Mouse (Mus musculus) gastrocnemius, adult 2 months (tissue): ENCODE measurements around the gene Zranb3. TPM values are rescaled to one million over a fixed set of nuclear protein-coding genes. Genes with fewer than 3 reads are reported as not detected.
"Not testable (repeated sequence)": the region's sequence is repeated elsewhere in the genome, so short reads cannot be mapped to it uniquely, and the experiment has no call there.

Source experiments
- DNase-seq: peaks from one replicate; pipeline ENCODE4 v3.0.0; 2022
- H3K27ac ChIP-seq: fragments of 200-600 bp; 2 replicates; pipeline ENCODE4 v1.8.1; 2022; ENCODE audit warnings: mild to moderate bottlenecking
- H3K4me3 ChIP-seq: fragments of 200-600 bp; 2 replicates; pipeline ENCODE4 v1.8.1; 2022; ENCODE audit warnings: mild to moderate bottlenecking, moderate library complexity
- CTCF ChIP-seq: fragments of 200-600 bp; IDR thresholded peaks from 2 replicates; pipeline ENCODE4 v1.8.1; 2022; ENCODE audit warnings: antibody characterized with exemption, mild to moderate bottlenecking, moderate library complexity
- intact Hi-C: fragments of 180-260 bp; cut with DNase I; formaldehyde crosslinking; loops from one replicate; pipeline ENCODE4 v1.15.1; 2025
- long read RNA-seq, 2 experiments: library from polyadenylated mRNA; stranded (forward); transcript quantifications; one replicate each; pipeline ENCODE4 v2.0.0; 2021
- total RNA-seq, 2 experiments: library from RNA; stranded (reverse); gene quantifications; 2 replicates each; pipeline ENCODE4 v1.2.3; 2021

Gene Zranb3
- 1 to 10 TPM; 5.5 to 6.2 TPM for total RNA-seq
- long read RNA-seq, experiment 1, partial matches to known transcripts = 2 of 3 reads
- long read RNA-seq, experiment 1, other reads (novel, unspliced or antisense) = 1 of 3 reads
- long read RNA-seq, experiment 2, full-length matches to known transcripts = 1 of 5 reads
- long read RNA-seq, experiment 2, partial matches to known transcripts = 2 of 5 reads
- long read RNA-seq, experiment 2, other reads (novel, unspliced or antisense) = 2 of 5 reads

DNA sequence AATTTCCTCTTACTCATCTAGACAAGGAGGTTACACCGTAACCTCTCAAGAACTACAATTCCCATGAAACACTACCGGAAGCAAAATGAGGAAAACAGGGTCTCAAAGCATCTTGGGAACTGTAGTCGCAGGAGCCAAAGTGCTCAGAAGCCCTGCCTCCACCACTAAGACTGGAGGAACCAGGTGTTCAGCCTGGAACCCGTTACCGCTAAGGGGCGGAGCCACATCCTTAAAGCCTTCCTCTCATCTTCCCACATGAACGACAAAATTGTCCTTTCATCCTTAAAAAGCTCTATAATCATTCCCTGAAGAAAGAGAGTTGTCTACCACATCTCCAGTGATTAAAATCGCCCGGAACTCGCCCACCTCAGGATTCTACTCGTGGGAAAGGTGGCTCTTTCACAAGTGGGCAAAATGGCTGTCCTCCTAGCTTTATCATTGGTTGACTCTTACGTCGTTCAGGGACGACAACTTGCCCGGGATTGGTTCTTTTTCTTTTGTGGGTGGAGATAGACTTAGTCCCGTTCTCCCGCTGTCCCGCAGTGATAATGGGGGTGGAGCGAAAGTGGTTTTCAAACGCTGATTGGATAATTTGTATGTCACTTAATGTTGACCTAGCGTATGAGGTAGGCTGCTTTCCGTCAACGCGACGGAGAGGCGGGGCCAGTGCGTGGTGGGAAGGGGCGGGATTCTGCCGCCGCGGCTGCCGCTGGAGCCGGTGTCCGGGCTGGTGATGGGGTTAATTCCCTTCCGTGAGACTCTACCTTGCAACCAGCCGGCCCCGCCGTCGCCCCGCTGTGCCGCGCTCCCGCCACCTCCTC lies at the start of gene Zranb3, which contains the start of gene R3hdm1:
Gene Zranb3, minus strand, starts transcription at position 407 of the 821 bp plus-strand sequence.
Gene R3hdm1, plus strand, starts transcription at position 661 of the 821 bp plus-strand sequence.
- TF ChIP-seq CTCF = no peak
- intact Hi-C loops = loop anchor here (5.0 to 10.0 kb wide), 2 partner anchors 254 to 318 kb away; partner anchors contain the start of gene Mcm6
- peak within 1 kb of the TSS; percentile 95 for H3K27ac ChIP-seq
- peak; percentile 96 for DNase-seq
- peak within 1 kb of the TSS; percentile 80 for H3K4me3 ChIP-seq

DNA sequence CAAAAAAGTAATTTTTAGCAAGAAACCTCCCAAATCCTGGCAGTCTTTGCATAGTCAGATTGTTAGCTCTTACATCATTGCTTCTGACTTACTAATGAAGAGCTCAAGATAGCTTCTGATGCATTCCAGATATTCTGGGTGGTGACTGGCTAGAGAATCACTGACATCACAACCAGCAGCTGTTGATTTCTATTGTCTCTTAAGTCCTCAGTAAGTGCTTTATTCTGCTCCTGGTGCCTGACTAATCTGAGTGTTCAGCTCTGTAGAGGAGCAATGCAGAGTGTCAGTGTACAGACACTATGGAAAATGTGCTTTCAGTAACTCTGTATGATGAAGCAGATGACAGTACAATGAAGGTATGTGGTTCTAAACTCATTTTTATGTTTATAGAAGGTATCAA lies 38.9 kb upstream of the Zranb3 start:
- no peak for TF ChIP-seq CTCF
- DNase-seq = no peak
- intact Hi-C loops = loop anchor here (5.0 to 10.0 kb wide), 2 partner anchors 204 to 317 kb away; no protein-coding TSS in a partner anchor
- Histone ChIP-seq H3K27ac (no peak overlapping the region), H3K4me3 (no peak overlapping the region)

DNA sequence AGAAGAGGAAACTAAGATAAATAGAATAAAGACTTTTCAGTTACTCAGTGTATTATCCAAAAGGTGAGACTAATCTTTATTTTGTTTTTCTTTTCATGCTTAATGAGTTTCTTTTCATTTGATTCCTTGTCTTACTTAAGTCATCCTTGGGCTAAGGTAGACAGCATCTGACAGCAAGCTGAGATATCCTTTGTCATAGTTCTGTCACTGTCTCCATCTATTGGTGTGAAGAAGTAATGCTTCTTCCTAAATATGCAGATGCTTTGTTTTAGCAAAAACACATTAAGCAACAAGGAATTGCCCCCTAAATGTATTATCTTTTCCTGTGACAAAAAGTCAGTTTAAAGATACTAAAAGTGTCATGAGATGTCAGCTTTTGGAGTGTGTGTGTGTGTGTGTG lies 38.2 kb upstream of the Zranb3 start:
- Histone ChIP-seq H3K27ac (no peak overlapping the region), H3K4me3 (no peak overlapping the region)
- no peak for DNase-seq
- TF ChIP-seq CTCF = peak; percentile 71
- intact Hi-C loops = loop anchor here (5.0 to 10.0 kb wide), 2 partner anchors 204 to 316 kb away; no protein-coding TSS in a partner anchor

DNA sequence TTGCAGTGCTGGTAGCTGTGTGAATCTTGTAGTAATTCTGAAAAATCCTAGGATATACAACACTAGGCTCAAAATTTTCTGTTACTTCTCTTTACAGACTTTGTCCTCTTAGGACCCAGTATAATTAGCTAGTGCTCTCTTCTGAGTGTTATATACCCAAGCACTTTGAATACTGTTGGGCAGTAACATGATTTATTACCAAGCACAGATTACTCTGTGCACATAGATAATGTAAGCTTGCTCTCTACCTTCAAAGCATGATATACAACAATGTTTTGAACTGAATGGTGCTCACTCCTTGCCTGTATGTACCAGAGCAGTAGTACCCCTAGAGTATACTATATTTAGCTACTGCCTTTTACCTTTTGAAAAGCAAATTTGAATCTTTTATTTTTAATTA lies 33.4 kb upstream of the Zranb3 start:
- H3K27ac ChIP-seq, H3K4me3 ChIP-seq, DNase-seq, intact Hi-C loops: not testable (repeated sequence)

DNA sequence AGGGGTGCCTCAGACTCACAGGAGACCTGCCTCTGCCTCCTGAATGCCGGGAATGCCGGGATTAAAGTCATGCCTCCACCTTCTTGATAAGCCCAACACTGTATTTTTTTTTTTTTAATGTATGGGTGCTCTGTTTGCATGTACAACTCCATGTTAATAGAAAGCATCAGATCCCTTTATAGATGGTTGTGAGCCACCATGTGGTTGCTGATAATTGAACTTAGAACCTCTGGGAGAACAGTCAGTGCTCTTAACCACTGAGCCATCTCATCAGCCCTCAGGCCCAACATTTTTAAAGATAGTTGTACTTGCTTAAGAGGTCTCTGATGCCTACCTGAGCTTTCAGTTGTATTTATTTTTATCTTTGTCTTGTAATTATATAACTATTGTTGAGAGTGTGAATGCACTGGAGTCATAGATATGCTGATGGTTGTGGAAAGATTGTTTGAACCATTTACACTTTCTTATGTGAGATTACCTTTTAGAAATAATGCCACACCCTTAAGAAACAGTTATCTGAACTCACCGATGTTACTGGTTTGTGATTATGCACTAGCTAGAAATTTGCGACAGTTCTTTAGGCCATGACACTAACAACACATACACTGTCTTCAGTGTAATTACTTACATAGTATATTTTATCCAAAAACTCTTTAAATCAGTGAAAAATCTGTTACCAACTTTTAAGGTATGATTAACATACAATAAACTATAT lies 18.2 kb upstream of the Zranb3 start:
- no peak overlapping the region for H3K27ac ChIP-seq
- intact Hi-C loops = no loop called here
- H3K4me3 ChIP-seq = no peak overlapping the region
- no peak for TF ChIP-seq CTCF
- no peak for DNase-seq

DNA sequence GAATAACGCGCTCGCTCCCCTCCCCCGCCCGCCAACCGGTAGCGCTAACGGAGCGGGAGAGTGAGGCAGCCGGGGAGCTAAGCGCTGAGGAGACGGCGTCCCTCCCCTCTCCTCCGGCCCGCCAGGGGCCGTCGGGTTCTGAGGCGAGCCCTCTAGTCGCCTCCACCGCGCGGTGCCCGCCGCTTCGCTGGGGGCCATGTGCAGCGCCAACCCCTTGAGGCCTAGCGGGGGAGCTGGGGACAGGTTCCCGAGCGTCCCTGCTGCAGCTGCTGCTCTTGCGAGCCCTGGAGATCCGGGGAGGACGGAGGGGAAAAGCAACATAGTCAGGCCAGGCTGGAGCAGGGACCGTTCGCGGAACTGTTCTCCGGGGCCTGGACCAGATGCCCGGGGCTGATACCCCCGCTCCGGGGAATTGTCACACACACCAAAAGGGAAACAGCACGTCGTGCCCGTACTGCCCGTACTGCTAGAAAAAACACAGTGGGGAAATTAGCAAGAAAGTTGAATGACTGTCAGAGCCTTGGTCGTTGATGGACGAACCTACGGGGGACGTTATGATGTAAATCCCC lies 757 bp upstream of the Zranb3 start:
- no peak for TF ChIP-seq CTCF
- DNase-seq = no peak
- intact Hi-C loops = loop anchor here (5.0 to 10.0 kb wide), 2 partner anchors 254 to 319 kb away; partner anchors contain the start of gene Mcm6

DNA sequence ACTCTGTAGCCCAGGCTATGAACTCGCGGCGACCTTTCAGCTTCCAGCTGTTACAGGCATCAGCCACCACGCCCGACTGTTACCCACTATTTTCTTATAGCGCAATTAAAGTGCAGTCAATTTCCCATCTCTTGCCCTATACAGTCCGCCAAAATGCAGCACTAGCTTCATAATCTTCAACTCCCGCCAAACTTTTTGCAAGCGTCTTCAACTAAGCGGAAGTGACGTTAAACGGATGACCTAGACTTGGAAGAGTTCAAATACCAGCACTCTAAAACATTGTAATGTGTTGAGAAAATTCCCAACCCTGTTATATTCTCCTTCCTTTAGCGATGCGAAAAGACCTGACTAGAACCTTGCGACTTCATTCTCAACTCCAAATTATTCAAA lies 601 bp downstream of the Zranb3 start:
- peak overlapping the region; percentile 95 for H3K27ac ChIP-seq
- peak overlapping the region; percentile 80 for H3K4me3 ChIP-seq
- intact Hi-C loops = loop anchor here (5.0 to 10.0 kb wide), 2 partner anchors 255 to 317 kb away; partner anchors contain the start of gene Mcm6
- TF ChIP-seq CTCF = no peak
- DNase-seq = peak; percentile 24

More for the DNA sequence above, 757 bp upstream of the Zranb3 start:
- Histone ChIP-seq H3K4me3 (peak overlapping the region; percentile 80), H3K27ac (peak overlapping the region; percentile 92)

DNA sequence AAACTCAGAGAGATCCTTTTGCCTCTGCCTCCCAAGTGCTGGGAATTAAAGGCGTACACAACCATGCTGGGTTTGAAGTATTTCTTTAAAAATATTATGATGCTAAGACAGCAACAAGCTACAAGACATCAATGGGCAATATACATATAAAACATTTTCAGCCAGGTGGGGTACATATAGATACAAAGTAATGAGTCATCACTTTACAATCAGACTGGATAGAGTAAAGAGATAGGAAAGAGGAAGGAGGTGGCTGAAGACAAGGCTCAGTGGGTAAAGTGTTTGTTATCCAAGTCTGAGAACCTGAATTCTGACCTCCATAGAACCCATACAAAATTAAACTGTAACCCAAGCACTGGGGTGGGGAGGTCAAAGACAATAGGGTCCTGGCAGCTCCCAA lies 4.5 kb downstream of the Zranb3 start:
- no peak for TF ChIP-seq CTCF
- intact Hi-C loops = no loop called here

DNA sequence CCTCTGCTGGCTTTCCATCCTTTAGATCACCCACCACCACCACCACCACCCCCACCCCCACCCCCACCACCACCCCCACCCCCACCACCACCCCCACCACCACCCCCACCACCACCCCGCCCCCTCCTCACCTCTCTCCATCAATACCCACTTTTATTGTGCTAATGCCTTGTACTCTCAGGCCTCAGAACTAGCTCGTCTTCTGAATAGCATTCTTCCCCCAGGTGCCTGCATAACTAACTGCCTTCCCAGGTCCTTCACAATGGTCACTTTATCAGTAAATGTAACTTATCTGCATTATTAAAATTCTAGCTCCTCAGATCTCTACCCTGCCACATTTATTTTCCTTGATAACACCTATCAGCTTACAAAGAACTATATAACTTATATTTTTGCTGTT lies 8.2 kb downstream of the Zranb3 start:
- intact Hi-C loops = no loop called here
- Histone ChIP-seq H3K27ac (no peak overlapping the region), H3K4me3 (no peak overlapping the region)
- no peak for TF ChIP-seq CTCF
- DNase-seq = no peak

More for the DNA sequence above, 4.5 kb downstream of the Zranb3 start:
- no peak for DNase-seq
- Histone ChIP-seq H3K27ac (no peak overlapping the region), H3K4me3 (no peak overlapping the region)

DNA sequence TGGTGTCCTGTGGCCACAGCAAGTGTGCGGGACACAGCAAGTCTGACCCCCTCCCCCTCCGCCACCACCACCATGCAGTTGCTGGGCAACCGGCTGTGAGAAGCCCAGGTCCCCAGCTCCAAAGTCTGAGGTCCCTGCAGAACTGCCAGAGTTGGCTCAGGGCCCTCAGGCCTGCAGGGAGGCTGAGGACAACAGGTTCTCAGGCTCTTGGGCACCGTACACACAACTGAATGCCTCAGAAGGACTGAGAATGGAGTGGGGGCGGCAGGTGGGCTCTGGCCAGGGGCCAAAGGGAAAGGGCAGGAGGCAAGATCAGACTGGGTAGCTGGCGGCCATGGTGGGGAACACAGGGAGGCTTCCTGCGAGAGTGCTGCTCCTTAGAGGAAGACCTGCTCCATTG lies 20.0 kb downstream of the Zranb3 start:
- Histone ChIP-seq H3K27ac (no peak overlapping the region), H3K4me3 (no peak overlapping the region)
- intact Hi-C loops = loop anchor here (5.0 kb wide), 1 partner anchor 90 kb away; no protein-coding TSS in a partner anchor
- TF ChIP-seq CTCF = no peak
- peak; percentile 22 for DNase-seq

DNA sequence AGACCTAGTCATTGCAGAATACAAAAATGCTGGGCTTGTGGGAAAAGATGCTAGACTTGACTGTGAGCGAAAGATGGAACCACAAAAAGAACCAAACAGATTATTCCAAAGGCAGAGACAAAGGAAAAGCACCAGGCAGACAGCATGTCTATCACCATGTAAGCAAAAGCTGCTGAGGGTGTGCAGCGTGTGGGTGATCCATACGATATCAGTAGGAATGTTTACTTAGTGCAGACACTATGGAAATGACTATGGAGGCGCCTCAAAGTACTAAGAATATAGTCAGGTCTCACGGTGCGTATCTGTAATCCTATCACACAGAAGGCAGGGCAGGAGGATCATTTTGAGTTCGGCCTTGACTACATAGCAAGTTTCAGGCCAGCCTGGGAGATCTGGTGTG lies 21.0 kb downstream of the Zranb3 start:
- Histone ChIP-seq H3K27ac (peak overlapping the region; percentile 81), H3K4me3 (no peak overlapping the region)
- DNase-seq = no peak
- intact Hi-C loops = loop anchor here (5.0 kb wide), 1 partner anchor 90 kb away; no protein-coding TSS in a partner anchor
- TF ChIP-seq CTCF = no peak
